Mouse (Mus musculus) lung, adult 2 months (tissue): ENCODE results near the gene Slc17a9.

Source experiments
- CTCF ChIP-seq: fragments of 200-500 bp; IDR thresholded peaks from 2 replicates; pipeline ENCODE4 v1.5.1; 2011; ENCODE audit warnings: mild to moderate bottlenecking, low read length, control low read depth; ENCODE audit not compliant: insufficient read depth
- POLR2A ChIP-seq: fragments of 200-500 bp; IDR thresholded peaks from 2 replicates; pipeline ENCODE4 v1.6.1; 2011; ENCODE audit warnings: low read depth, mild to moderate bottlenecking, control low read depth, low read length, borderline replicate concordance; ENCODE audit errors: extremely low read depth

- TF ChIP-seq CTCF: no peak
- no peak for TF ChIP-seq POLR2A
Observed at GRCm38 (mm10) chr2:180740349-180740748, 15.3 kb downstream of the Slc17a9 start.
